Mouse (Mus musculus) heart, postnatal 0 days (tissue): ENCODE measurements around the gene Fam71a.

Experiments used
- CTCF ChIP-seq: IDR thresholded peaks from 2 replicates; pipeline ENCODE4 v1.5.1; 2016; ENCODE audit warnings: antibody characterized with exemption, control low read depth, low read depth
- EP300 ChIP-seq: IDR thresholded peaks from 2 replicates; pipeline ENCODE4 v1.6.1; 2016; ENCODE audit warnings: antibody characterized with exemption, low read depth

GRCm38 (mm10) chr1:191131692-191132091, 32.9 kb downstream of the Fam71a start:
- no peak for TF ChIP-seq CTCF
- TF ChIP-seq EP300: no peak
